Mouse (Mus musculus) heart, adult 2 months (tissue): Measurements from ENCODE around the gene Zfp598. TPM values are rescaled to one million over a fixed set of nuclear protein-coding genes. Genes with fewer than 3 reads are reported as not detected.

Source experiments
- DNase-seq, 2 experiments: peaks; one replicate each; pipeline ENCODE4 v3.0.0; 2021
- H3K27ac ChIP-seq: fragments of 200-600 bp; 2 replicates; pipeline ENCODE4 v1.8.1; 2022
- H3K27me3 ChIP-seq: fragments of 200-500 bp; 2 replicates; pipeline ENCODE4 v1.6.1; 2012; ENCODE audit warnings: mild to moderate bottlenecking, low read length, inconsistent platforms, mixed read lengths; ENCODE audit not compliant: control insufficient read depth, insufficient read depth
- H3K36me3 ChIP-seq: fragments of 200-500 bp; 2 replicates; pipeline ENCODE4 v1.6.1; 2012; ENCODE audit warnings: low read length, inconsistent platforms; ENCODE audit not compliant: control insufficient read depth, insufficient read depth
- H3K4me1 ChIP-seq: fragments of 200-500 bp; 2 replicates; pipeline ENCODE4 v1.6.1; 2011; ENCODE audit warnings: low read length; ENCODE audit not compliant: control insufficient read depth, insufficient read depth
- H3K4me3 ChIP-seq: fragments of 200-600 bp; 2 replicates; pipeline ENCODE4 v1.8.1; 2022
- H3K79me2 ChIP-seq: fragments of 200-500 bp; replicated peaks from 2 replicates; pipeline ENCODE4 v1.6.1; 2012; ENCODE audit warnings: mild to moderate bottlenecking, inconsistent platforms, low read length, moderate library complexity, mixed read lengths; ENCODE audit not compliant: control insufficient read depth, insufficient read depth
- H3K9ac ChIP-seq: fragments of 200-500 bp; 2 replicates; pipeline ENCODE4 v1.6.1; 2012; ENCODE audit warnings: low read depth, mild to moderate bottlenecking, control low read depth, inconsistent platforms, low read length, mixed read lengths
- CTCF ChIP-seq: fragments of 200-600 bp; IDR thresholded peaks from 2 replicates; pipeline ENCODE4 v1.8.1; 2022; ENCODE audit warnings: antibody characterized with exemption, mild to moderate bottlenecking, moderate library complexity
- EP300 ChIP-seq: fragments of 200-500 bp; IDR thresholded peaks from 2 replicates; pipeline ENCODE4 v1.6.1; 2011; ENCODE audit warnings: low read depth, low read length, control low read depth; ENCODE audit not compliant: insufficient read depth
- POLR2A ChIP-seq: fragments of 200-500 bp; IDR thresholded peaks from 2 replicates; pipeline ENCODE4 v1.6.1; 2011; ENCODE audit warnings: mild to moderate bottlenecking, low read depth, low read length, control low read depth; ENCODE audit not compliant: insufficient read depth
- WGBS: fragments of 180-500 bp; shearing (Covaris S2); methylation state at CpG from one replicate; pipeline ENCODE4 v1.1.7; 2018; 5-methylcytosine and 5-hydroxymethylcytosine counted together
- intact Hi-C: fragments of 180-260 bp; cut with DNase I; formaldehyde crosslinking; loops from one replicate; pipeline ENCODE4 v1.15.1; 2025
- polyA plus RNA-seq: library from polyadenylated mRNA; depleted of rRNA; stranded (reverse); fragments of >200 nt; gene quantifications from 2 replicates; pipeline ENCODE4 v1.2.3, GENCODE M21; 2012
- total RNA-seq, 2 experiments: library from RNA; stranded (reverse); gene quantifications; 2 replicates each; pipeline ENCODE4 v1.2.3; 2021

Gene Zfp598
- total and polyA plus RNA-seq, 3 experiments: 17.4 to 28.1 (median 17.5) TPM

DNA sequence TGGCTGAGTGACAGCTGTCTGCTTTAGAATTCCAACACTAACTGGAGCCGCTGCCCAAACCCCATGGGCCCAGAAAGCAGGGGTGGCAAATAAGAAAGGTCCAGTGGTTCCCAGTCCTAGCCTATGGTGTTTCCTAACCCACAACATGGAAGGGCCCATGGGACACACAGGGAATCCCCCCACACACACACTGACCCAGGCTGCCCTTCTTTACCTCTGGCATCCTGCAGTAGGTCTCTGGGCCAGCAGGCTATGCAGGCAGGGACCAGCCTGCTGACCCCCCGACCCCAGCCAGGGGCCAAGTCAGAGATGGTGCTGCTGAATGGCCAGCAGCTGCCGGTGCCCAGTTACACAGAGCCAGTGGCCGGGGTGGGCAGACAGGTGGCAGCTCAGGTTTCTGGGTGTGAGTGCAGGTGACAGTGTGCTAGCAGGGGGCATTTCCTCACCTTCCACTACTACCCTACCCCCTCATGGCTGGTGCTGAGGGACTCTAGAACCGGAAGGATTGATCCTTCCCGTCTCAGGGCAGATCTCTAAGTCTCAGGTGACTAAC is 26.6 kb upstream of the Zfp598 start:
- H3K27me3 ChIP-seq: no peaks in the 10 kb centered on the region
- peak overlapping the region; percentile 68 for H3K4me3 ChIP-seq
- intact Hi-C loops: loop anchor here (10.0 kb wide), 1 partner anchor 432 kb away; no protein-coding TSS in a partner anchor
- H3K36me3 ChIP-seq: peaks cover 12% of the 10 kb centered on the region
- no peak for DNase-seq
- TF ChIP-seq CTCF: no peak
- TF ChIP-seq EP300: no peak
- TF ChIP-seq POLR2A: no peak
- peak overlapping the region; percentile 99 for H3K27ac ChIP-seq
- H3K79me2 ChIP-seq: peaks cover 2% of the 10 kb centered on the region; the same call in 1 of the 2 replicates
- WGBS: 55% methylated on average over 6 of the region's 6 CpGs
- H3K4me1 ChIP-seq: peaks cover 17% of the 10 kb centered on the region
- H3K9ac ChIP-seq: peak overlapping the region; percentile 81

- peaks cover 10% of the 10 kb centered on the region for H3K36me3 ChIP-seq
- intact Hi-C loops: loop anchor here (10.0 kb wide), 1 partner anchor 431 kb away; no protein-coding TSS in a partner anchor
- WGBS: 37% methylated on average over 7 of the region's 7 CpGs
- H3K27me3 ChIP-seq: no peaks in the 10 kb centered on the region
- peak overlapping the region; percentile 81 for H3K9ac ChIP-seq
- H3K4me3 ChIP-seq: peak overlapping the region; percentile 68
- TF ChIP-seq CTCF: no peak
- no peak for TF ChIP-seq EP300
- TF ChIP-seq POLR2A: no peak
- DNase-seq: peak; percentile 62 to 65
- H3K27ac ChIP-seq: peak overlapping the region; percentile 99
- H3K79me2 ChIP-seq: peaks cover 2% of the 10 kb centered on the region
- peaks cover 12% of the 10 kb centered on the region for H3K4me1 ChIP-seq
Observed at GRCm38 (mm10) chr17:24644030-24644715, 25.3 kb upstream of the Zfp598 start.

DNA sequence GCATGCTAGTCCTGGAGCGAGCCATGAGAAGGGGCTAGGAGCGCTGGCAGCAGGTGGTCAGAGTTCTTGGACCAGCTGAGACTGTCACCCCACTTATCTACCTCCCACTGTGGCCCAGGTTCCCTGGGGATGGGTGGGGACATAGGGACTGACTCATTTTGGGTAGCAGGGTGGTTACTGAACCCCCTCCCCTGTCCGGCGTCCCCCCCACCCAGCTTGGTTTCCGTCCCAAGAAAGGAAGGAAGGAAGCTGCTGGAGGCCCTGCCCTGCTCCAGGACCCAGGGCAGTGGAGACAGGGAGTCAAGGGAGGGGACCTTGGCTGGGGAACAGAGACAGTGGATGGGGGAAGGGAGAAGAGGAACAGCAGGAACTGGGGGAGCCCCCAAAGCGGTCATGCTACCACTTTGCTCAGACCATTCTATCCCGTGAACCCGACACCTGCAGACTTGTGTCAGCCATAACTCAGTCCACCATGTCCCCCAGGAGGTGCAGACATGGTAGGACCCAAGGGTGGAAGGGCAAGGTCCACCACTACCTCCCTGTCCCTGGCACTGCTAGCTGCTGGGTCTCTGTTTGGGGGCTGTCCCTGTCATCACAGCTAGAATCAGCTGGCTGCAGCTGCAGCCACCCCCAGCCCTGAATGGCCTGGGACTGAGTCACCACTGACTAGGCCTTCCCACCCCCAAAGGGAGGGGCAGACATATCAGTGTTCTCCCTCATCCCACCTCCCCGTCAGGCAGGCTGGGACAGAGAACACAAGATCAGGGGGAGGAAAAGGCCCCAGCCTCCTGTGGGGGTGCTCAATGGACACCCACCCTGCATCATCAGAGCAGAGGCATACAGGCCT is 24.4 kb upstream of the Zfp598 start:
- Histone ChIP-seq H3K9ac (peak overlapping the region; percentile 81), H3K79me2 (peaks cover 5% of the 10 kb centered on the region), H3K27me3 (no peaks in the 10 kb centered on the region), H3K4me1 (peaks cover 6% of the 10 kb centered on the region), H3K27ac (peak overlapping the region; percentile 99), H3K4me3 (peak overlapping the region; percentile 68), H3K36me3 (peaks cover 2% of the 10 kb centered on the region; the same call in 1 of the 2 replicates)
- intact Hi-C loops: loop anchor here (10.0 kb wide), 1 partner anchor 430 kb away; no protein-coding TSS in a partner anchor
- peak; percentile 96 for TF ChIP-seq EP300
- no peak for TF ChIP-seq CTCF
- TF ChIP-seq POLR2A: peak; percentile 89
- DNase-seq: peak; percentile 78 to 84
- WGBS: 42% methylated on average over 9 of the region's 9 CpGs

DNA sequence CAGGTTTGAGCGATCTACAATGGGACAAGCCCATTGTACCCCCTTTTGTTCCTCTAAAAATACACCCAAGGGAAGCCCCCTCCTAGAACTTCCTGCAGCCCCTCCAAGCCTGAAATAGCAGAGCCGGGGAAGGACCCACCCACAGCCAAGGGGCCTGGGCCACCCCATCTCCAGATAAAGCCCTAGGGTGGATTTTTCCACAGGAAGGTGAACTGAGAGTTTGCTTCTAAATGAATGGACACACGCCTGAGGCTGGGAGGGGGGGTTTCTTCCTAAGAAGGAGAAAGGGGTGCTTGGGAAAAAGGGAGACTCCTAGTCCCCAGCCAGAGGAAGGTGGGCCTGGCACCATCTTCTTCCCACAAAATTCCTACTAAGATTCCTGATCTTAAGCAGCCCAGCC is 23.6 kb upstream of the Zfp598 start:
- H3K27me3 ChIP-seq: no peaks in the 10 kb centered on the region
- peaks cover 5% of the 10 kb centered on the region; the same call in 1 of the 2 replicates for H3K4me1 ChIP-seq
- peak; percentile 63 to 79 for DNase-seq
- peak overlapping the region; percentile 99 for H3K27ac ChIP-seq
- intact Hi-C loops: loop anchor here (10.0 kb wide), 1 partner anchor 429 kb away; no protein-coding TSS in a partner anchor
- peaks cover 5% of the 10 kb centered on the region for H3K79me2 ChIP-seq
- TF ChIP-seq POLR2A (no peak; the same call in 1 of the 2 replicates), CTCF (no peak), EP300 (no peak)
- H3K9ac ChIP-seq: no peak overlapping the region
- peak overlapping the region; percentile 39 for H3K4me3 ChIP-seq
- H3K36me3 ChIP-seq: no peaks in the 10 kb centered on the region
- 42% methylated on average over 3 of the region's 3 CpGs for WGBS

- Histone ChIP-seq H3K27me3 (no peaks in the 10 kb centered on the region), H3K4me1 (peaks cover 7% of the 10 kb centered on the region), H3K27ac (peak overlapping the region; percentile 99), H3K4me3 (peak overlapping the region; percentile 57), H3K9ac (no peak overlapping the region), H3K36me3 (no peaks in the 10 kb centered on the region), H3K79me2 (peaks cover 5% of the 10 kb centered on the region)
- WGBS: 53% methylated on average over 4 of the region's 4 CpGs
- no peak for DNase-seq
- intact Hi-C loops: loop anchor here (10.0 kb wide), 1 partner anchor 428 kb away; no protein-coding TSS in a partner anchor
- TF ChIP-seq CTCF (no peak), POLR2A (no peak), EP300 (no peak)
Observed at GRCm38 (mm10) chr17:24646381-24646780, 23.1 kb upstream of the Zfp598 start.
